Mouse (Mus musculus): ENCODE data around the gene Acin1. TPM values are rescaled to one million over a fixed set of nuclear protein-coding genes. Genes with fewer than 3 reads are reported as not detected.

Acin1 gene
- total and polyA plus RNA-seq, 3 experiments: 74.0 to 324 (median 118) TPM

- Histone ChIP-seq H3K4me3 (replicated peaks in 1 of 3; ENCODE audit: low read depth in 2 of 3, low read length in 2 of 3, poor library complexity in 1 of 3) (no peak overlapping the region), H3K79me2 (replicated peaks; ENCODE audit: control insufficient read depth, extremely low read depth, insufficient read depth, poor library complexity, severe bottlenecking) (no peaks in the 10 kb centered on the region), H3K36me3 (replicated peaks in 1 of 2; ENCODE audit: control insufficient read depth in 1 of 2, insufficient read depth in 1 of 2, low read length in 1 of 2) (peaks cover 49 to 97% of the 10 kb centered on the region in 2 experiments), H3K9me3 (replicated peaks; ENCODE audit: low read length) (no peaks in the 10 kb centered on the region), H3K9ac (ENCODE audit: insufficient read depth, low read depth) (no peak overlapping the region), H3K27me3 (replicated peaks) (no peaks in the 10 kb centered on the region), H3K4me2 (ENCODE audit: insufficient read depth, low read depth, poor library complexity, severe bottlenecking) (no peak overlapping the region), H3K4me1 (ENCODE audit: control insufficient read depth in 1 of 2, insufficient read depth in 2 of 2) (peaks cover 5 to 14% of the 10 kb centered on the region in 2 experiments; a peak in 2 of 4 replicates), H3K27ac (ENCODE audit: insufficient read depth, low read depth) (no peak overlapping the region)
- in situ Hi-C loops (cut with MboI; ENCODE audit: low pct_ligation_motif_present, low pct_unique_long_range_greater_than_20kb, low sequenced_read_pairs) (loop anchor here (25.0 kb wide), 1 partner anchor 578 kb away; no protein-coding TSS in a partner anchor), dilution Hi-C loops (cut with MboI; ENCODE audit: extremely low pct_ligation_motif_present, extremely low pct_unique_long_range_greater_than_20kb, low sequenced_read_pairs) (no loop called here)
- no peak for DNase-seq (ENCODE audit: extremely low read depth)
- TF ChIP-seq E2F4 (IDR thresholded peaks at IDR 0.05; ENCODE audit: insufficient replicate concordance, low read depth, low read length) (no peak), MAZ (IDR thresholded peaks at IDR 0.05; ENCODE audit: low read depth, low read length) (no peak), ZMIZ1 (IDR thresholded peaks at IDR 0.05; ENCODE audit: low read depth, low read length) (no peak), ZC3H11A (IDR thresholded peaks at IDR 0.05; ENCODE audit: low read depth, low read length) (no peak), CTCF (conservative IDR thresholded peaks at IDR 0.05 in 1 of 2, IDR thresholded peaks at IDR 0.05 in 1 of 2; ENCODE audit: low read depth in 2 of 2, low read length in 2 of 2) (no peak), EP300 (IDR thresholded peaks at IDR 0.05; ENCODE audit: low read length) (no peak), SIN3A (IDR thresholded peaks at IDR 0.05; ENCODE audit: low read length) (no peak), ETS1 (conservative IDR thresholded peaks at IDR 0.05; ENCODE audit: low read depth, low read length) (no peak), GABPA (IDR thresholded peaks at IDR 0.05; ENCODE audit: insufficient replicate concordance, low read depth, low read length) (no peak), JUND (conservative IDR thresholded peaks at IDR 0.05; ENCODE audit: low read depth, low read length) (no peak), MEF2A (IDR thresholded peaks at IDR 0.05; ENCODE audit: borderline replicate concordance, low read depth, low read length) (no peak), NRF1 (IDR thresholded peaks at IDR 0.05; ENCODE audit: low read depth, low read length) (no peak), KAT2A (IDR thresholded peaks at IDR 0.05; ENCODE audit: insufficient replicate concordance, low read length) (no peak), CHD2 (IDR thresholded peaks at IDR 0.05; ENCODE audit: low read length) (no peak), POLR2AphosphoS2 (IDR thresholded peaks at IDR 0.05; ENCODE audit: low read depth, low read length) (no peak), UBTF (IDR thresholded peaks at IDR 0.05; ENCODE audit: low read depth, low read length) (no peak), SMC3 (IDR thresholded peaks at IDR 0.05; ENCODE audit: low read depth, low read length) (no peak), USF2 (conservative IDR thresholded peaks at IDR 0.05; ENCODE audit: low read depth, low read length) (no peak)
Measured at GRCm38 (mm10) chr14:54640121-54640520, 46.6 kb downstream of the Acin1 start.

DNA sequence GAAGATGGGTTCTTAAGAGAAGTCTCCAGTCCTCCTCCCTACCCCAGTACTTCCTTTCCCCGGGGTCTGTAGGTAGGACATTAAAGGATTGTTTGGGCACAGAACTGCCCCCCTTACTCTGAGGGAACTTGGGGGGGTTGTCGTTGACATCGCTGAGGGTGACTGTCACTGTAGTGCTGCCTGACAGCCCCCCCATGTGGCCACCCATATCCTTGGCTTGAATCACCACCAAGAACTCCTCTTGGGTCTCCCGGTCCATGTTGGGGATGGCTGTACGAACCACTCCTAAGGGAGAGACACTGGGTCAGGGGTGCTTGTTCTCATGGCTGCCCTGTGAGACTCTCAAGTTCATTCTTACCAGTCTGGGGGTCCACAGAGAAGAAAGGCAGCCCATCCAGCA, 48.5 kb downstream of the Acin1 start:
- TF ChIP-seq CTCF (conservative IDR thresholded peaks at IDR 0.05 in 1 of 2, IDR thresholded peaks at IDR 0.05 in 1 of 2; ENCODE audit: low read depth in 2 of 2, low read length in 2 of 2): 0 out of 4 replicates have a peak, but pooled peaks of 1 of the 2 experiments have one; percentile 17
- TF ChIP-seq SMC3 (IDR thresholded peaks at IDR 0.05; ENCODE audit: low read depth, low read length): peak; percentile 8; the same call in 1 of the 2 replicates
- TF ChIP-seq BHLHE40 (IDR thresholded peaks at IDR 0.05; ENCODE audit: low read depth, low read length): no peak
- no peak for TF ChIP-seq UBTF (IDR thresholded peaks at IDR 0.05; ENCODE audit: low read depth, low read length)
- Histone ChIP-seq H3K36me3 (replicated peaks in 1 of 2; ENCODE audit: control insufficient read depth in 1 of 2, insufficient read depth in 1 of 2, low read length in 1 of 2) (peaks cover 45 to 96% of the 10 kb centered on the region in 2 experiments), H3K4me3 (replicated peaks in 1 of 3; ENCODE audit: low read depth in 2 of 3, low read length in 2 of 3, poor library complexity in 1 of 3) (no peak overlapping the region), H3K9ac (ENCODE audit: insufficient read depth, low read depth) (no peak overlapping the region), H3K4me2 (ENCODE audit: insufficient read depth, low read depth, poor library complexity, severe bottlenecking) (no peak overlapping the region), H3K27ac (ENCODE audit: insufficient read depth, low read depth) (no peak overlapping the region), H3K79me2 (replicated peaks; ENCODE audit: control insufficient read depth, extremely low read depth, insufficient read depth, poor library complexity, severe bottlenecking) (no peaks in the 10 kb centered on the region), H3K27me3 (replicated peaks) (no peaks in the 10 kb centered on the region), H3K9me3 (replicated peaks; ENCODE audit: low read length) (no peaks in the 10 kb centered on the region), H3K4me1 (ENCODE audit: control insufficient read depth in 1 of 2, insufficient read depth in 2 of 2) (peaks cover 5 to 14% of the 10 kb centered on the region in 2 experiments; a peak in 2 of 4 replicates)
- dilution Hi-C loops (cut with MboI; ENCODE audit: extremely low pct_ligation_motif_present, extremely low pct_unique_long_range_greater_than_20kb, low sequenced_read_pairs): no loop called here
- in situ Hi-C loops (cut with MboI; ENCODE audit: low pct_ligation_motif_present, low pct_unique_long_range_greater_than_20kb, low sequenced_read_pairs): loop anchor here (5.0 to 25.0 kb wide), 3 partner anchors 46 to 576 kb away; partner anchors contain the start of gene Ajuba
- no peak for DNase-seq (ENCODE audit: extremely low read depth)

All from CH12.LX (cell line).